Mouse (Mus musculus): ENCODE results near the gene Samd4b. TPM values are rescaled to one million over a fixed set of nuclear protein-coding genes. Genes with fewer than 3 reads are reported as not detected.

The Samd4b gene
- total RNA-seq, 2 experiments from 2014 or later: 22.6 to 22.8 TPM

GRCm38 (mm10) chr7:28373131-28373581, 224.8 kb downstream of the Samd4b start:
- DNase-seq (ENCODE audit: low spot score): no peak
- intact Hi-C loops (cut with DNase I): loop anchor here (1.0 kb wide), 1 partner anchor 13 kb away; no protein-coding TSS in a partner anchor

GRCm38 (mm10) chr7:28372251-28373108, 225.5 kb downstream of the Samd4b start, which contains the start of gene Plekhg2:
TSS of gene Plekhg2 (minus strand) at chr7:28372599.
- peak; percentile 98 for DNase-seq (ENCODE audit: low spot score)
- intact Hi-C loops (cut with DNase I): loop anchor here (1.0 kb wide), 1 partner anchor 14 kb away; no protein-coding TSS in a partner anchor

GRCm38 (mm10) chr7:28371514-28371989, 226.4 kb downstream of the Samd4b start:
- intact Hi-C loops (cut with DNase I): loop anchor here (2.0 kb wide), 1 partner anchor 21 kb away; the partner anchor contains the start of gene Rps16
- DNase-seq (ENCODE audit: low spot score): peak; percentile 79

- intact Hi-C loops (cut with DNase I): loop anchor here (2.0 kb wide), 1 partner anchor 20 kb away; the partner anchor contains the start of gene Rps16
- no peak for DNase-seq (ENCODE audit: low spot score)
Measured at GRCm38 (mm10) chr7:28370977-28371513, 226.9 kb downstream of the Samd4b start.

- intact Hi-C loops (cut with DNase I): loop anchor here (2.0 kb wide), 1 partner anchor 19 kb away; the partner anchor contains the start of gene Rps16
- DNase-seq (ENCODE audit: low spot score): no peak
Measured at GRCm38 (mm10) chr7:28370051-28370450, 227.9 kb downstream of the Samd4b start.

- DNase-seq (ENCODE audit: low spot score): no peak
Measured at GRCm38 (mm10) chr7:28368276-28368920, 229.5 kb downstream of the Samd4b start.

GRCm38 (mm10) chr7:28367663-28368275, 230.2 kb downstream of the Samd4b start:
- intact Hi-C loops (cut with DNase I): no loop called here
- DNase-seq (ENCODE audit: low spot score): no peak

More at GRCm38 (mm10) chr7:28368276-28368920, 229.5 kb downstream of the Samd4b start:
- intact Hi-C loops (cut with DNase I): no loop called here

GRCm38 (mm10) chr7:28362441-28363060, 235.4 kb downstream of the Samd4b start:
- no peak for DNase-seq (ENCODE audit: low spot score)
- intact Hi-C loops (cut with DNase I): no loop called here

- no peak for DNase-seq (ENCODE audit: low spot score)
- intact Hi-C loops (cut with DNase I): no loop called here
Measured at GRCm38 (mm10) chr7:28361647-28362341, 236.2 kb downstream of the Samd4b start.

GRCm38 (mm10) chr7:28360291-28360690, 237.7 kb downstream of the Samd4b start:
- intact Hi-C loops (cut with DNase I): no loop called here
- DNase-seq (ENCODE audit: low spot score): no peak

GRCm38 (mm10) chr7:28359854-28360253, 238.1 kb downstream of the Samd4b start:
- intact Hi-C loops (cut with DNase I): no loop called here
- no peak for DNase-seq (ENCODE audit: low spot score)

GRCm38 (mm10) chr7:28358431-28358830, 239.5 kb downstream of the Samd4b start:
- DNase-seq (ENCODE audit: low spot score): no peak
- intact Hi-C loops (cut with DNase I): no loop called here

- no peak for DNase-seq (ENCODE audit: low spot score)
- intact Hi-C loops (cut with DNase I): no loop called here
Measured at GRCm38 (mm10) chr7:28357984-28358383, 240.0 kb downstream of the Samd4b start.

GRCm38 (mm10) chr7:28356981-28357380, 241.0 kb downstream of the Samd4b start:
- DNase-seq (ENCODE audit: low spot score): peak; percentile 69
- intact Hi-C loops (cut with DNase I): no loop called here

GRCm38 (mm10) chr7:28355221-28355620, 242.7 kb downstream of the Samd4b start:
- DNase-seq (ENCODE audit: low spot score): no peak
- intact Hi-C loops (cut with DNase I): no loop called here

GRCm38 (mm10) chr7:28354596-28354995, 243.3 kb downstream of the Samd4b start:
- no peak for DNase-seq (ENCODE audit: low spot score)
- intact Hi-C loops (cut with DNase I): loop anchor here (5.0 kb wide), 1 partner anchor 83 kb away; the partner anchor contains the start of gene Gmfg

- intact Hi-C loops (cut with DNase I): loop anchor here (5.0 kb wide), 1 partner anchor 83 kb away; the partner anchor contains the start of gene Gmfg
- DNase-seq (ENCODE audit: low spot score): no peak
Measured at GRCm38 (mm10) chr7:28354113-28354581, 243.8 kb downstream of the Samd4b start.

- DNase-seq (ENCODE audit: low spot score): no peak
- intact Hi-C loops (cut with DNase I): loop anchor here (5.0 kb wide), 1 partner anchor 84 kb away; the partner anchor contains the start of gene Gmfg
Measured at GRCm38 (mm10) chr7:28353267-28353666, 244.7 kb downstream of the Samd4b start.

All from heart, postnatal 25 days (tissue).